In genomic region chr9:80176696-80177478, GRCm38 (mm10) we compare ENCODE assay signal across 12 mouse cellular contexts. TPM values are rescaled to one million over a fixed set of nuclear protein-coding genes. Genes with fewer than 3 reads are reported as not detected.
A peak's percentile ranks its signal among the peaks of the same experiment; 100 is the strongest.
DNase-seq lines count a peak whose midpoint lies in the region; ATAC-seq and TF ChIP-seq lines count a peak whose summit lies in the region.
"Had no signal": no experiment of that assay in that cellular context is flagged by ENCODE, and none has a peak within 500 bp of the region (broad histone marks: within the 10 kb centered on the region; RNA-seq: fewer than 3 reads in every experiment).

No protein-coding gene starts in this region.

- H3K9me3 ChIP-seq in hindbrain, postnatal 0 days (ENCODE audit: low read length) = no peaks in the 10 kb centered on the region
- no peaks in the 10 kb centered on the region for H3K9me3 ChIP-seq in hindbrain, embryonic 12.5 days (replicated peaks)
- no peaks in the 10 kb centered on the region for H3K9me3 ChIP-seq in intestine, embryonic 15.5 days
- no peaks in the 10 kb centered on the region for H3K9me3 ChIP-seq in stomach, embryonic 15.5 days
- H3K9me3 ChIP-seq in neural tube, embryonic 15.5 days (replicated peaks) = no peaks in the 10 kb centered on the region
- H3K9me3 ChIP-seq: embryonic facial prominence, embryonic 12.5 days; limb, embryonic 12.5 days; midbrain, embryonic 15.5 days had no signal

- no peak overlapping the region for H3K4me2 ChIP-seq in hindbrain, postnatal 0 days (ENCODE audit: low read depth, low read length)
- no peak overlapping the region for H3K4me2 ChIP-seq in hindbrain, embryonic 12.5 days (replicated peaks)
- peak overlapping the region; percentile 38 for H3K4me2 ChIP-seq in intestine, embryonic 15.5 days (replicated peaks)
- H3K4me2 ChIP-seq in stomach, embryonic 15.5 days = no peak overlapping the region
- H3K4me2 ChIP-seq in neural tube, embryonic 15.5 days = no peak overlapping the region
- H3K4me2 ChIP-seq: embryonic facial prominence, embryonic 12.5 days; hindbrain, embryonic 14.5 days; limb, embryonic 12.5 days; midbrain, embryonic 15.5 days had no signal

- no peak overlapping the region for H3K4me3 ChIP-seq in hindbrain, postnatal 0 days (ENCODE audit: low read length)
- no peak overlapping the region for H3K4me3 ChIP-seq in hindbrain, embryonic 12.5 days
- H3K4me3 ChIP-seq in intestine, embryonic 15.5 days (replicated peaks) = no peak overlapping the region
- no peak overlapping the region for H3K4me3 ChIP-seq in stomach, embryonic 15.5 days (replicated peaks)
- H3K4me3 ChIP-seq in neural tube, embryonic 15.5 days (replicated peaks) = no peak overlapping the region
- H3K4me3 ChIP-seq: embryonic facial prominence, embryonic 12.5 days; limb, embryonic 12.5 days; midbrain, embryonic 15.5 days had no signal

- H3K27ac ChIP-seq in hindbrain, postnatal 0 days = peak overlapping the region; percentile 20; the same call in 1 of the 2 replicates
- H3K27ac ChIP-seq in hindbrain, embryonic 12.5 days = no peak overlapping the region
- peak overlapping the region; percentile 66 for H3K27ac ChIP-seq in intestine, embryonic 15.5 days
- peak overlapping the region; percentile 57 for H3K27ac ChIP-seq in stomach, embryonic 15.5 days
- no peak overlapping the region; the same call in 1 of the 2 replicates for H3K27ac ChIP-seq in neural tube, embryonic 15.5 days (replicated peaks)
- H3K27ac ChIP-seq: embryonic facial prominence, embryonic 12.5 days; hindbrain, embryonic 14.5 days; limb, embryonic 12.5 days; midbrain, embryonic 15.5 days had no signal

- peak; percentile 53 for DNase-seq in hindbrain, postnatal 0 days (ENCODE audit: low spot score)
- DNase-seq in kidney, postnatal 4 days = peak; percentile 40 to 61
- no peak for DNase-seq in thymus, postnatal 4 days
- no peak for DNase-seq in right cerebral cortex, postnatal 14 days

- 0 out of 2 replicates have a peak, but pooled peaks have one; percentile 13 for ATAC-seq in hindbrain, postnatal 0 days
- ATAC-seq in hindbrain, embryonic 12.5 days (ENCODE audit: low FRiP score) = no peak
- ATAC-seq in intestine, embryonic 15.5 days = peak; percentile 83
- peak; percentile 78 for ATAC-seq in stomach, embryonic 15.5 days (ENCODE audit: insufficient read depth, low FRiP score, low read depth)
- no peak for ATAC-seq in neural tube, embryonic 15.5 days (ENCODE audit: low FRiP score)
- ATAC-seq: midbrain, embryonic 15.5 days had no signal

- no peaks in the 10 kb centered on the region for H3K27me3 ChIP-seq in hindbrain, postnatal 0 days (ENCODE audit: insufficient read depth, low read length)
- no peaks in the 10 kb centered on the region for H3K27me3 ChIP-seq in hindbrain, embryonic 12.5 days
- no peaks in the 10 kb centered on the region for H3K27me3 ChIP-seq in intestine, embryonic 15.5 days (replicated peaks)
- no peaks in the 10 kb centered on the region for H3K27me3 ChIP-seq in stomach, embryonic 15.5 days (replicated peaks)
- H3K27me3 ChIP-seq in neural tube, embryonic 15.5 days (replicated peaks) = no peaks in the 10 kb centered on the region
- H3K27me3 ChIP-seq: embryonic facial prominence, embryonic 12.5 days; limb, embryonic 12.5 days; midbrain, embryonic 15.5 days had no signal

- peaks cover 2% of the 10 kb centered on the region; the same call in 1 of the 2 replicates for H3K4me1 ChIP-seq in hindbrain, postnatal 0 days (ENCODE audit: insufficient read depth, low read length)
- H3K4me1 ChIP-seq in hindbrain, embryonic 12.5 days = peaks cover 6% of the 10 kb centered on the region
- H3K4me1 ChIP-seq in intestine, embryonic 15.5 days (replicated peaks) = peaks cover 16% of the 10 kb centered on the region
- peaks cover 8% of the 10 kb centered on the region for H3K4me1 ChIP-seq in stomach, embryonic 15.5 days
- H3K4me1 ChIP-seq in neural tube, embryonic 15.5 days = peaks cover 7% of the 10 kb centered on the region

- TF ChIP-seq CTCF in hindbrain, postnatal 0 days (IDR thresholded peaks at IDR 0.05; ENCODE audit: low read depth) = no peak

- H3K36me3 ChIP-seq in hindbrain, postnatal 0 days (ENCODE audit: insufficient read depth, low read length) = no peaks in the 10 kb centered on the region
- H3K36me3 ChIP-seq in hindbrain, embryonic 12.5 days = no peaks in the 10 kb centered on the region
- H3K36me3 ChIP-seq in intestine, embryonic 15.5 days = no peaks in the 10 kb centered on the region
- 0 out of 2 replicates have a peak, but pooled peaks cover 3% of the 10 kb centered on the region for H3K36me3 ChIP-seq in stomach, embryonic 15.5 days
- H3K36me3 ChIP-seq in neural tube, embryonic 15.5 days = no peaks in the 10 kb centered on the region
- H3K36me3 ChIP-seq: embryonic facial prominence, embryonic 12.5 days; limb, embryonic 12.5 days; midbrain, embryonic 15.5 days had no signal

- 67% methylated on average over 13 of the region's 13 CpGs for WGBS in hindbrain, postnatal 0 days
- 87% methylated on average over 13 of the region's 13 CpGs for whole genome bisulfite sequencing in hindbrain, embryonic 12.5 days
- WGBS in intestine, embryonic 15.5 days = 40% methylated on average over 13 of the region's 13 CpGs
- WGBS in stomach, embryonic 15.5 days = 47% methylated on average over 13 of the region's 13 CpGs
- 78% methylated on average over 13 of the region's 13 CpGs for WGBS in neural tube, embryonic 15.5 days

- H3K9ac ChIP-seq in hindbrain, postnatal 0 days (replicated peaks; ENCODE audit: low read length) = no peak overlapping the region
- no peak overlapping the region for H3K9ac ChIP-seq in hindbrain, embryonic 12.5 days
- no peak overlapping the region for H3K9ac ChIP-seq in intestine, embryonic 15.5 days
- H3K9ac ChIP-seq in stomach, embryonic 15.5 days = no peak overlapping the region
- no peak overlapping the region for H3K9ac ChIP-seq in neural tube, embryonic 15.5 days (replicated peaks)
- H3K9ac ChIP-seq: embryonic facial prominence, embryonic 12.5 days; hindbrain, embryonic 14.5 days; limb, embryonic 12.5 days; midbrain, embryonic 15.5 days had no signal

RNA-seq across cellular contexts. Expression of gene Myo6, which starts 12.1 kb away (rescaled TPM):
- total RNA-seq in hindbrain, postnatal 0 days (2014; rRNA removed) = 48.4 and 53.6 TPM in 2 replicates
- polyA plus RNA-seq in hindbrain, postnatal 0 days (2015; fragmentation: Nextera tagmentation; extraction: Ambion mirVana) = 32.6 and 35.9 TPM in 2 replicates
- 16.1 and 19.6 TPM in 2 replicates for polyA plus RNA-seq in hindbrain, embryonic 12.5 days (2016; fragmentation: Nextera tagmentation; extraction: Ambion mirVana)
- polyA plus RNA-seq in intestine, embryonic 15.5 days (2015; fragmentation: Nextera tagmentation; extraction: Ambion mirVana) = 64.7 and 71.9 TPM in 2 replicates
- polyA plus RNA-seq in stomach, embryonic 15.5 days (2015; fragmentation: Nextera tagmentation; extraction: Ambion mirVana) = 36.9 and 44.0 TPM in 2 replicates
- polyA plus RNA-seq in neural tube, embryonic 15.5 days (2015; fragmentation: Nextera tagmentation; extraction: Ambion mirVana) = 18.1 and 25.7 TPM in 2 replicates

Comparison
In these comparisons a context has a peak if more than half of its experiments do, and no peak if none do; other contexts are left out.
1. ATAC-seq: peak in hindbrain, postnatal 0 days (single experiment), intestine, embryonic 15.5 days (single experiment) and stomach, embryonic 15.5 days (single experiment); none in hindbrain, embryonic 12.5 days (single experiment) and neural tube, embryonic 15.5 days (single experiment).
2. H3K27ac ChIP-seq: peak in hindbrain, postnatal 0 days (single experiment), intestine, embryonic 15.5 days (single experiment) and stomach, embryonic 15.5 days (single experiment); none in hindbrain, embryonic 12.5 days (single experiment) and neural tube, embryonic 15.5 days (single experiment).
3. DNase-seq: peak in hindbrain, postnatal 0 days (single experiment) and kidney, postnatal 4 days (2 of 2); none in thymus, postnatal 4 days (single experiment) and right cerebral cortex, postnatal 14 days (single experiment).